Mouse (Mus musculus): ENCODE measurements around the gene Ak3. TPM values are rescaled to one million over a fixed set of nuclear protein-coding genes. Genes with fewer than 3 reads are reported as not detected.

The Ak3 gene
- polyA plus RNA-seq, 1 experiment from 2014 or later = 118 TPM

DNA sequence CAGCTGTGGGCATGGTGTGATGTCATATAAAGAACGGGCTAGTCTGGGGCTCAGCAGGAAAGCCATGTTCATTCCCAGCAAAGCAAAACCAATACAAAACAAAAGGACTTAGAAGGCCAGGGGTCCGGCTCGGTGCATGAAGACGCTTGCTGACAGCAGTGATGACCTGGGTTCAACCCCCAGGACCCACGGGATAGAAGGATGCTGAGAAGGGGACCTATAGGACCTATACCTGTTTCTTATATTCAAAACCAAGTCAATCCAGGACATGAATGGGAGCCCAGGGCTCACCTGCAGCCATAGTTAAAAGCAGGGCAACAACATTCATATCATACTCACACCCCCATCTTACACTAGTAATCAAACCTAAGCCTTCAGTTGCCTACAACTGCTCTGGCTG is 15.2 kb upstream of the Ak3 start:
- H3K9me3 ChIP-seq (replicated peaks; ENCODE audit: control insufficient read depth, low read length) = no peaks in the 10 kb centered on the region
- WGBS = 87% methylated on average over 5 of the region's 5 CpGs
- H3K4me3 ChIP-seq (replicated peaks; ENCODE audit: low read length) = no peak overlapping the region
- H3K27ac ChIP-seq (ENCODE audit: low read length) = no peak overlapping the region
- H3K27me3 ChIP-seq (ENCODE audit: control insufficient read depth, insufficient read depth, low read length) = no peaks in the 10 kb centered on the region
- no peak overlapping the region for H3K9ac ChIP-seq (ENCODE audit: low read length)
- no peaks in the 10 kb centered on the region for H3K36me3 ChIP-seq (ENCODE audit: control insufficient read depth, insufficient read depth, low read length)
- no peak overlapping the region for H3K4me2 ChIP-seq (ENCODE audit: low read depth, low read length)
- peaks cover 18% of the 10 kb centered on the region for H3K4me1 ChIP-seq (ENCODE audit: control insufficient read depth, insufficient read depth, low read length)
- ATAC-seq (ENCODE audit: insufficient read depth, low FRiP score) = no peak

DNA sequence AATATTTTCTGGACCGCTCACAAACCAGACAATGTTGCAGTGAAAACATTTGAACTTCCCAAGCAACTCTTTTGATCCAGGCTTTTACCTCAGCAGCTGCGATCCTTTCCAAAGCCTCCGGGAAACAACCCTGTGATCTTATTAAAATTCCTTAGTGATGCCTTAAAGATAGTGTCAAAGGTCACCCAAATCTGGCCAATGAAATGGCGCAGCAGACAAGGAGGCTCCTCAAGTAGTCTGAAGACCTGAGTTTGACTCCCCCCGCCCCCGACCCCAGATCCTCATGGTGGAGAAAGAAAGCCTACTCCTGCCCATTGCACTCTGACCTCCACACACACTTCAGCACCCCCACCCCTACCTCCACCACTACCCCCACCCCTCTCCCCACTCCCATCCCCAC is 12.5 kb upstream of the Ak3 start:
- H3K9ac ChIP-seq (ENCODE audit: low read length) = no peak overlapping the region

GRCm38 (mm10) chr19:29059688-29060087 is 11.9 kb upstream of the Ak3 start:
- peaks cover 10% of the 10 kb centered on the region for H3K4me1 ChIP-seq (ENCODE audit: control insufficient read depth, insufficient read depth, low read length)
- no peak overlapping the region for H3K9ac ChIP-seq (ENCODE audit: low read length)
- H3K4me2 ChIP-seq (ENCODE audit: low read depth, low read length) = no peak overlapping the region
- no peak for ATAC-seq (ENCODE audit: insufficient read depth, low FRiP score)
- H3K36me3 ChIP-seq (ENCODE audit: control insufficient read depth, insufficient read depth, low read length) = no peaks in the 10 kb centered on the region
- 79% methylated on average over 2 of the region's 2 CpGs for WGBS
- no peaks in the 10 kb centered on the region for H3K9me3 ChIP-seq (replicated peaks; ENCODE audit: control insufficient read depth, low read length)
- no peak overlapping the region for H3K27ac ChIP-seq (ENCODE audit: low read length)
- no peaks in the 10 kb centered on the region for H3K27me3 ChIP-seq (ENCODE audit: control insufficient read depth, insufficient read depth, low read length)
- no peak overlapping the region for H3K4me3 ChIP-seq (replicated peaks; ENCODE audit: low read length)

More for the DNA sequence above, 12.5 kb upstream of the Ak3 start:
- H3K27ac ChIP-seq (ENCODE audit: low read length) = no peak overlapping the region
- no peak overlapping the region for H3K4me3 ChIP-seq (replicated peaks; ENCODE audit: low read length)
- H3K9me3 ChIP-seq (replicated peaks; ENCODE audit: control insufficient read depth, low read length) = no peaks in the 10 kb centered on the region
- no peak overlapping the region for H3K4me2 ChIP-seq (ENCODE audit: low read depth, low read length)
- 24% methylated on average over 6 of the region's 6 CpGs for WGBS
- no peaks in the 10 kb centered on the region for H3K36me3 ChIP-seq (ENCODE audit: control insufficient read depth, insufficient read depth, low read length)
- H3K4me1 ChIP-seq (ENCODE audit: control insufficient read depth, insufficient read depth, low read length) = peaks cover 10% of the 10 kb centered on the region
- no peak for ATAC-seq (ENCODE audit: insufficient read depth, low FRiP score)
- H3K27me3 ChIP-seq (ENCODE audit: control insufficient read depth, insufficient read depth, low read length) = no peaks in the 10 kb centered on the region

DNA sequence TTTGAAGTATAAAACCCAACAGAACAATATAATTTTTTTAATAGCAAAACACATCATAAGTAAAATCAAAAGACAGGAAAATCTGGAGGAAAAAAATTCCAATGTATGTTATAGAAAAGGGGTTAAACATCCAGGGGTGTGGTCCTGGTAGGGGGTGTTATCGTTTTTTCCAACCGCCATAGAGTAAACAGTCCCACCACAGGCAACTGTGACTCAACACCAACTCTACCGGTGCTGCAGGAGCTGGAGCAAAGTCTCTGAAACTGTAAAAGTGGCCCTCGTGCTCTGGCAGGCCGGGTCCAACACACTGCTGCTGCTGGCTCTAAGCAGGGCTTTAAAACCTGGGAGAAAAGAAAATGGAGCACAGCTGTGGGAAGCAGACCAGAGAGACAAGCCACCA is 11.0 kb upstream of the Ak3 start:
- no peak overlapping the region for H3K9ac ChIP-seq (ENCODE audit: low read length)
- no peaks in the 10 kb centered on the region for H3K36me3 ChIP-seq (ENCODE audit: control insufficient read depth, insufficient read depth, low read length)
- no peaks in the 10 kb centered on the region for H3K9me3 ChIP-seq (replicated peaks; ENCODE audit: control insufficient read depth, low read length)
- no peak for ATAC-seq (ENCODE audit: insufficient read depth, low FRiP score)
- 61% methylated on average over 5 of the region's 5 CpGs for WGBS
- no peaks in the 10 kb centered on the region for H3K27me3 ChIP-seq (ENCODE audit: control insufficient read depth, insufficient read depth, low read length)
- H3K4me2 ChIP-seq (ENCODE audit: low read depth, low read length) = no peak overlapping the region
- H3K4me1 ChIP-seq (ENCODE audit: control insufficient read depth, insufficient read depth, low read length) = 0 out of 2 replicates have a peak, but pooled peaks cover 3% of the 10 kb centered on the region
- H3K27ac ChIP-seq (ENCODE audit: low read length) = no peak overlapping the region
- H3K4me3 ChIP-seq (replicated peaks; ENCODE audit: low read length) = no peak overlapping the region

GRCm38 (mm10) chr19:29055469-29055868 is 7.7 kb upstream of the Ak3 start:
- H3K4me1 ChIP-seq (ENCODE audit: control insufficient read depth, insufficient read depth, low read length) = 0 out of 2 replicates have a peak, but pooled peaks cover 3% of the 10 kb centered on the region
- no peak overlapping the region for H3K27ac ChIP-seq (ENCODE audit: low read length)

DNA sequence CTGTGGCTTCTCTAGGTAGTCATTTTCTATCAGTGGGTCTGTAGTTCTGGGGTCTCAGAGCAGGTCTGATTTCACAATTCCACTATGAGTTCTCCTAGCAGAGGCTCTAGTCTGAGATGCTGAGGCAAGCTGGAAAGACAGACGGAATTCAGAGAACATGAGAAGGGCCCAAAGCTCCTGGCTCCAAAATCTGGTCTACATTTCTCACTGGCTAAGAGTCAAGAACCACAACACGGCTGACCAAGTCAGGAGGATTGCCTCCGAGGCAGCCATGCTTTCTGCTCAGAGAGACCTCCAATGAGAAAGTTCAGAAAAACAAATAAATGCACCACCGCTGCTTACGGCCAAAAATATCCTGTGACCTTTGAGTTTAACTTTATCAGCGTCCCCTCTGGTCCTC is 6.8 kb upstream of the Ak3 start:
- Histone ChIP-seq H3K36me3 (ENCODE audit: control insufficient read depth, insufficient read depth, low read length) (no peaks in the 10 kb centered on the region), H3K4me1 (ENCODE audit: control insufficient read depth, insufficient read depth, low read length) (no peaks in the 10 kb centered on the region), H3K27me3 (ENCODE audit: control insufficient read depth, insufficient read depth, low read length) (no peaks in the 10 kb centered on the region), H3K9ac (ENCODE audit: low read length) (no peak overlapping the region), H3K27ac (ENCODE audit: low read length) (no peak overlapping the region), H3K4me2 (ENCODE audit: low read depth, low read length) (no peak overlapping the region), H3K4me3 (replicated peaks; ENCODE audit: low read length) (no peak overlapping the region), H3K9me3 (replicated peaks; ENCODE audit: control insufficient read depth, low read length) (no peaks in the 10 kb centered on the region)
- no peak for ATAC-seq (ENCODE audit: insufficient read depth, low FRiP score)
- WGBS = 68% methylated on average over 6 of the region's 6 CpGs

More at GRCm38 (mm10) chr19:29055469-29055868, 7.7 kb upstream of the Ak3 start:
- ATAC-seq (ENCODE audit: insufficient read depth, low FRiP score) = no peak
- 84% methylated on average over 4 of the region's 4 CpGs for WGBS
- Histone ChIP-seq H3K9ac (ENCODE audit: low read length) (no peak overlapping the region), H3K27me3 (ENCODE audit: control insufficient read depth, insufficient read depth, low read length) (no peaks in the 10 kb centered on the region), H3K36me3 (ENCODE audit: control insufficient read depth, insufficient read depth, low read length) (no peaks in the 10 kb centered on the region), H3K4me3 (replicated peaks; ENCODE audit: low read length) (no peak overlapping the region), H3K9me3 (replicated peaks; ENCODE audit: control insufficient read depth, low read length) (no peaks in the 10 kb centered on the region), H3K4me2 (ENCODE audit: low read depth, low read length) (no peak overlapping the region)

GRCm38 (mm10) chr19:29052786-29053185 is 5.0 kb upstream of the Ak3 start:
- Histone ChIP-seq H3K36me3 (ENCODE audit: control insufficient read depth, insufficient read depth, low read length) (no peaks in the 10 kb centered on the region), H3K4me2 (ENCODE audit: low read depth, low read length) (no peak overlapping the region), H3K9ac (ENCODE audit: low read length) (no peak overlapping the region), H3K27me3 (ENCODE audit: control insufficient read depth, insufficient read depth, low read length) (no peaks in the 10 kb centered on the region), H3K4me1 (ENCODE audit: control insufficient read depth, insufficient read depth, low read length) (peaks cover 3% of the 10 kb centered on the region; the same call in 1 of the 2 replicates), H3K9me3 (replicated peaks; ENCODE audit: control insufficient read depth, low read length) (no peaks in the 10 kb centered on the region), H3K27ac (ENCODE audit: low read length) (no peak overlapping the region), H3K4me3 (replicated peaks; ENCODE audit: low read length) (no peak overlapping the region)
- 73% methylated on average over 12 of the region's 12 CpGs for WGBS
- no peak for ATAC-seq (ENCODE audit: insufficient read depth, low FRiP score)

DNA sequence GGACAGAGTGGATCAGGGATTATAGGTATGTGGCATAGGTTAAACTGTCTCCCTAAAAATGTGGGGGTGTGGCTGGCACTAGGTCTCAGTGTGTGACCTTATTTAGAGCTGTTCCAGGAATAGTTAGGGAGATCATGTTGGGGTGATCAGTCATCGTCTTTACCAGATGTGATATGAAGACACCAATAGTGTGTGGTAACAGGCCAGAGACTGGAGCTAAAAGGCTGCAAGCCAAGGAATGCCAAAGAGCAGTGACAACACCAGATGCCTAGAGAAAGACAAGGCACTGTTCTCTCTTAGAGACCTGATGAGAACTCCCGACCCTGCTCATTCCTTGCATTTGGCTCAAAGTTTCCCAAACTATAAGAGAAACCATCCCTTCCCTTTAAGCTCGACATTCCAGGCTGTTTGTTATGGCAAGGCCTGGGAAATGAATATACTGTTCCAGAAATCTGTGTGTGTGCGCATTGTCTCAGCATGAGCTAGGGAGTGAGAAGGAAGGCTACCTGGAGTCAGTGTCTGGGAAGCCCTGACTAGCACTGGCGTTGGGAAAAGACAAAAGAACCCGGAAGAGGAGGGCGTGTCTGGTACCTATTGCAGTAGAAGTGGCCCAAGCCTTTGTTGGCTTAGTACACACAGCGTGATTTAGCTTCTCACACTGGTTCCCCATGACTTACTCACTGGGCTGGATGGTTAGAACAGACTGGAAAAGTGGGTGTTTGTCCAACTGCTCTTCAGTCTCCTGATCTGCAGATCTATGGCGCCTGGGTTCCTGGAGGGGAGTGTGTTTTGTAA is 2.6 kb upstream of the Ak3 start:
- H3K9ac ChIP-seq (ENCODE audit: low read length) = no peak overlapping the region
- H3K4me2 ChIP-seq (ENCODE audit: low read depth, low read length) = no peak overlapping the region
- H3K9me3 ChIP-seq (replicated peaks; ENCODE audit: control insufficient read depth, low read length) = no peaks in the 10 kb centered on the region
- WGBS = 69% methylated on average over 9 of the region's 9 CpGs
- H3K27me3 ChIP-seq (ENCODE audit: control insufficient read depth, insufficient read depth, low read length) = no peaks in the 10 kb centered on the region
- H3K4me1 ChIP-seq (ENCODE audit: control insufficient read depth, insufficient read depth, low read length) = peaks cover 4% of the 10 kb centered on the region
- H3K4me3 ChIP-seq (replicated peaks; ENCODE audit: low read length) = no peak overlapping the region
- H3K27ac ChIP-seq (ENCODE audit: low read length) = peak overlapping the region; percentile 38; the same call in 1 of the 2 replicates
- no peak for ATAC-seq (ENCODE audit: insufficient read depth, low FRiP score)
- no peaks in the 10 kb centered on the region for H3K36me3 ChIP-seq (ENCODE audit: control insufficient read depth, insufficient read depth, low read length)

DNA sequence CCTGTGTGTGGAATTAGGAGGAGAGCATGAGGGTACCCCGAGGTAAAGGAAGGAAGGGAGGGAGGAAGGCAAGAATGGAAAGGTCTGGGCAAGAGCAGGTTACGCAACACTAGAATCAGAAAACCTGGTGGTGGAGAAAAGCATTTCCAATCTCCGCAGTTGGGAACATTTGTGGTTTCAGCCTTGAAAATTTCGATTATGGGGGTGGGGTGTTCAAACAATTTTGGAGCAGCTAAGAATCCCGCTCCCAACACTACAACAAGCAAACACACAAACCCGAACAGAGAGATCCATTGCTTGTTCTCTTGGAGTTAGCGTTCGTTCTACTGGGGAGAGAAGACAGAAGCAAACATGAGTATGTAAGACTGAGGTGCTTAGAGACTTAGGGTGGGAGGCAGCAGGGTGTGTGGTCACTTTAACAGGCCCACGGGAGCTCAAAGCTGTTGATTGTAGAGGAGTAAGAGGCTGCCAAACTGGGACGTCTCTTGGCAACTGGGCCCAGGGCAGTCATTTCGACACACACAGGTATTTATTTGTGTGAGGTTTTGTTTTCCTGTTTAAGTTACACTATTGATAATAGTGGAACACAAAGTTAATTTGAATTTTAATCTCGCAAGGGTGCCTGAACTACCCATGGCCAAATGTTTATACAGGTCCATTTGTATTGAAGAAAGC is 1.8 kb upstream of the Ak3 start:
- H3K27ac ChIP-seq (ENCODE audit: low read length) = 0 out of 2 replicates have a peak overlapping the region, but pooled peaks have one; percentile 4
- H3K9me3 ChIP-seq (replicated peaks; ENCODE audit: control insufficient read depth, low read length) = no peaks in the 10 kb centered on the region

More for the DNA sequence above, 1.8 kb upstream of the Ak3 start:
- ATAC-seq (ENCODE audit: insufficient read depth, low FRiP score) = no peak
- H3K4me2 ChIP-seq (ENCODE audit: low read depth, low read length) = no peak overlapping the region
- H3K4me1 ChIP-seq (ENCODE audit: control insufficient read depth, insufficient read depth, low read length) = peaks cover 7% of the 10 kb centered on the region
- H3K9ac ChIP-seq (ENCODE audit: low read length) = no peak overlapping the region
- 73% methylated on average over 12 of the region's 12 CpGs for WGBS
- no peaks in the 10 kb centered on the region for H3K27me3 ChIP-seq (ENCODE audit: control insufficient read depth, insufficient read depth, low read length)
- no peak overlapping the region for H3K4me3 ChIP-seq (replicated peaks; ENCODE audit: low read length)
- no peaks in the 10 kb centered on the region for H3K36me3 ChIP-seq (ENCODE audit: control insufficient read depth, insufficient read depth, low read length)
